Mouse (Mus musculus) olfactory bulb, adult 2 months (tissue): ENCODE results near the gene Bag6.

Experiments used
- CTCF ChIP-seq: fragments of 200-500 bp; IDR thresholded peaks from 2 replicates; pipeline ENCODE4 v1.5.1; 2012; ENCODE audit warnings: low read depth, mild to moderate bottlenecking, low read length, moderate library complexity; ENCODE audit not compliant: insufficient read depth
- POLR2A ChIP-seq: fragments of 200-500 bp; IDR thresholded peaks from 2 replicates; pipeline ENCODE4 v1.6.1; 2012; ENCODE audit warnings: mild to moderate bottlenecking, low read depth, low read length, moderate library complexity; ENCODE audit not compliant: insufficient read depth

DNA sequence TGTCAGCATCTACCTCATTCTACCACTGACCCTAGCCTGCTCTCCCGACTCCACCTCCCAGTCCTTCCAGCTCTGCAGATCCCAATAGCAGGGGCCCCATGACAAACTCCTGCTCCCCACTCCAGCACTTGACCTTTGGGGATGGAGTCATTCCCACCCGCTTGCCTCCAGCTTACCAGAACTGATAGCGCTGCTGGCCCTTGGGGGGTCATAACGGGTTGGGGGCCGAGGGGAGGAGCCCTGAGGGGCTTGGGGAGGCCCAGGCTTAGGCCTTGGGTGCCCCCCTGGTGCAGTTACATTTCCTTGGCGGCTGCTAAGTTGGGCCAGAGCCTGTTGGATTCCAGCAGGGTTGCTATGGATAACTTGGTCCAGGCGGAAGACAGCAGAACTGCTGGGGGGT is 19.6 kb downstream of the Bag6 start:
- TF ChIP-seq CTCF (no peak), POLR2A (no peak)
